Mouse (Mus musculus): ENCODE data around the gene Ablim1. TPM values are rescaled to one million over a fixed set of nuclear protein-coding genes. Genes with fewer than 3 reads are reported as not detected.

Gene Ablim1
- polyA plus RNA-seq, 1 experiment: 0.01 TPM

DNA sequence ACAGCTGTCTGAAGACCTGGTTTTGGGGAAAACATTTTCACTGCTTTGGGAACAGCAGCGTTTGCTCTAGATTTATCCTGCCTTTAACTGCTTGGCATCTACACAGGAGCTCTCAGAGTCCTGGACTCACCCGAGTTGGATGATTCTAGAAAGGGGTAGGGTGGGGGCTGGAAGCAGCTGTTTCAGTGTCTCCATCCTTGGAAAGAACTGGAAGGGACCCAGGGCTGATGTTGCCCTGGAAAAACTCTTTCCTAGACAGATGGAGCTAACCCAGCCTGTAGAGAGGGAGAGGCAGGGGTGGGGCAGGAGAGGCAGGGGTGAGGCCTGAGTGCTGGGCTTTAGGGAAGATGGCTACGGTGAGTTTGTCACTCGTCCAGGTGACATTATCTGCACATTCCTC, 330.5 kb downstream of the Ablim1 start:
- no peak for TF ChIP-seq TAL1 (IDR thresholded peaks at IDR 0.05; ENCODE audit: low read length)
- no peak for TF ChIP-seq GATA1 (IDR thresholded peaks at IDR 0.05; ENCODE audit: low read length)
- Histone ChIP-seq H3K27me3 (ENCODE audit: control insufficient read depth) (no peaks in the 10 kb centered on the region), H3K4me1 (ENCODE audit: control insufficient read depth) (no peaks in the 10 kb centered on the region), H3K4me3 (replicated peaks) (no peak overlapping the region), H3K36me3 (ENCODE audit: control insufficient read depth) (no peaks in the 10 kb centered on the region), H3K9me3 (ENCODE audit: control insufficient read depth, low read length) (no peaks in the 10 kb centered on the region)

DNA sequence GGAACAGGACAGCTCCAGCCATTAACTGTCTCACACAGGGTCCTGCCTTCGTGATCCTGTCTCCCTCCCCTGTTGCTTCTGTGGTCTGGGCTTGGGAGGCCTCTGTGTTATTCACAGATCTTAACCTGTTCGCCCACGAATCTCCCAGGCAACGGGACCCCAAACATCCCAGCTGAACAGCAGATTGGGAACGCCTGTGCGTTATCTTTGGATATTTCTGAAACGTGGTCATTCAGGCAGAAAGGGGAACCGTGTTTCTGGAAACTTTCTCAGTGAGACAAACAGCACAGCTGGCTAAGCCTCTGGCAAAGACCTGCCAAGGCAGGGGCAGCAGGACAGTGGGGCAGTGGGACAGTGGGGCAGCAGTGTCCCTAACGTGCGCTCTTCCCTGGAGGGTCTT, 331.0 kb downstream of the Ablim1 start:
- Histone ChIP-seq H3K4me1 (ENCODE audit: control insufficient read depth) (no peaks in the 10 kb centered on the region), H3K27me3 (ENCODE audit: control insufficient read depth) (no peaks in the 10 kb centered on the region), H3K36me3 (ENCODE audit: control insufficient read depth) (no peaks in the 10 kb centered on the region), H3K4me3 (replicated peaks) (no peak overlapping the region), H3K9me3 (ENCODE audit: control insufficient read depth, low read length) (peaks cover 3% of the 10 kb centered on the region; the same call in 1 of the 2 replicates)
- TF ChIP-seq GATA1 (IDR thresholded peaks at IDR 0.05; ENCODE audit: low read length) (no peak), TAL1 (IDR thresholded peaks at IDR 0.05; ENCODE audit: low read length) (no peak)

Other genes starting within 250 kb of the Ablim1 start
- gene Fam160b1, start 45.8 kb upstream of the Ablim1 start, polyA plus RNA-seq (2012): 0.17 and 0.19 TPM in 2 replicates
- 0.04 and 0.14 TPM in 2 replicates for gene Trub1, start 138.0 kb upstream of the Ablim1 start, polyA plus RNA-seq (2012)